ENCODE assay signal across 19 mouse cellular contexts in the genomic region with DNA sequence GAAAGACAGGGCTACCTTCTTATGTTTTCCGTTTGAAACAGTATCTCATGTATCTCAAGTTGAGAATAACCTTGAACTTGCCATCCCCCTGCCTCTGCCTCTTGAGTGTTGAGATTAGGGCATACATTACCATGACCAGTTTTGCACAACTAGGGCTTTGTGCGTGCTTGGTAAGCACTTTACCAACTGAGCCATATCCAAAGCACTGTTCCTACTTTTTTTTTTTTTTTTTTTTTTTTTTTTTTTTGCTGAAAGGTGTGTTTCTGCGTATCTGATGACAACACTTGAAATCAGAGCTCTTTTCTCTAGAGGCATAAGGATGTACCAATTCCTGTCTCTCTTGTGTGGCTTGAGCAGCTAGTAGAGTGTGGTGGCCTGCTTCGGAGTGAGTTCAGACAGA.
A peak's percentile ranks its signal among the peaks of the same experiment; 100 is the strongest.
DNase-seq lines count a peak whose midpoint lies in the region; ATAC-seq and TF ChIP-seq lines count a peak whose summit lies in the region.
"Had no signal": no experiment of that assay in that cellular context is flagged by ENCODE, and none has a peak within 500 bp of the region (broad histone marks: within the 10 kb centered on the region; RNA-seq: fewer than 3 reads in every experiment).

No protein-coding gene starts in this region.

- in situ Hi-C loops in ES-E14 (cut with MboI; ENCODE audit: low sequenced_read_pairs in 2 of 2, unreplicated experiment in 2 of 2) = no loop called here

- 80% methylated on average over 4 of the region's 4 CpGs for WGBS in heart, embryonic 10.5 days
- WGBS in heart, embryonic 13.5 days = 79% methylated on average over 4 of the region's 4 CpGs
- 92% methylated on average over 4 of the region's 4 CpGs for WGBS in midbrain, embryonic 13.5 days

- intact Hi-C loops in heart, postnatal 10 days (cut with DNase I) = loop anchor here (5.0 kb wide), 1 partner anchor 61 kb away; no protein-coding TSS in a partner anchor
- intact Hi-C loops in heart, postnatal 36 days (cut with DNase I) = no loop called here

- H3K9me3 ChIP-seq in heart, embryonic 10.5 days = no peaks in the 10 kb centered on the region
- no peaks in the 10 kb centered on the region for H3K9me3 ChIP-seq in heart, embryonic 13.5 days
- no peaks in the 10 kb centered on the region for H3K9me3 ChIP-seq in ES-E14 (ENCODE audit: control insufficient read depth, insufficient read depth, low read depth, low read length)
- H3K9me3 ChIP-seq in midbrain, embryonic 13.5 days = no peaks in the 10 kb centered on the region
- H3K9me3 ChIP-seq: forebrain, embryonic 10.5 days; forebrain, embryonic 13.5 days; G1E; heart, embryonic 15.5 days; hindbrain, embryonic 12.5 days; hindbrain, embryonic 15.5 days had no signal

- no peak overlapping the region for H3K9ac ChIP-seq in heart, embryonic 13.5 days
- H3K9ac ChIP-seq in ES-E14 (ENCODE audit: insufficient read depth, low read depth, low read length, poor library complexity, severe bottlenecking) = no peak overlapping the region
- no peak overlapping the region for H3K9ac ChIP-seq in midbrain, embryonic 13.5 days (replicated peaks)
- H3K9ac ChIP-seq: forebrain, embryonic 13.5 days; heart, embryonic 15.5 days; hindbrain, embryonic 12.5 days; hindbrain, embryonic 15.5 days had no signal

- ATAC-seq in heart, embryonic 13.5 days (ENCODE audit: extremely low read depth, insufficient number of reproducible peaks, low FRiP score, low TSS enrichment) = no peak
- no peak for ATAC-seq in midbrain, embryonic 13.5 days
- ATAC-seq: CD4-positive, CD25-positive, alpha-beta regulatory T cell, adult 4 months; intestine, postnatal 0 days had no signal

- peaks cover 24% of the 10 kb centered on the region for H3K36me3 ChIP-seq in heart, embryonic 10.5 days
- H3K36me3 ChIP-seq in heart, embryonic 13.5 days = peaks cover 39% of the 10 kb centered on the region
- peaks cover 3% of the 10 kb centered on the region; the same call in 1 of the 2 replicates for H3K36me3 ChIP-seq in ES-E14 (ENCODE audit: control insufficient read depth, insufficient read depth, low read length, poor library complexity, severe bottlenecking)
- H3K36me3 ChIP-seq in midbrain, embryonic 13.5 days = peaks cover 20% of the 10 kb centered on the region
- H3K36me3 ChIP-seq: heart, embryonic 15.5 days had no signal

- DNase-seq in heart, embryonic 10.5 days (ENCODE audit: low spot score) = no peak
- no peak for DNase-seq in heart, postnatal 10 days
- no peak for DNase-seq in heart, postnatal 36 days
- DNase-seq in ES-E14 (ENCODE audit: low read depth, low spot score) = no peak
- DNase-seq: adrenal gland, adult 2 months; adrenal gland, postnatal 14 days; heart, adult 2 months; heart, postnatal 14 days; kidney, adult 2 months had no signal

- H3K4me1 ChIP-seq in heart, embryonic 10.5 days = peaks cover 17% of the 10 kb centered on the region
- H3K4me1 ChIP-seq in heart, embryonic 13.5 days = peaks cover 28% of the 10 kb centered on the region
- H3K4me1 ChIP-seq in ES-E14 (ENCODE audit: control insufficient read depth in 2 of 2, insufficient read depth in 2 of 2, low read length in 2 of 2, poor library complexity in 1 of 2) = peaks cover 21 to 41% of the 10 kb centered on the region in 2 experiments
- H3K4me1 ChIP-seq in midbrain, embryonic 13.5 days (replicated peaks) = peaks cover 12% of the 10 kb centered on the region
- H3K4me1 ChIP-seq: hindbrain, embryonic 15.5 days had no signal

- no peak overlapping the region for H3K4me2 ChIP-seq in heart, embryonic 13.5 days
- no peak overlapping the region for H3K4me2 ChIP-seq in midbrain, embryonic 13.5 days (replicated peaks)
- H3K4me2 ChIP-seq: forebrain, embryonic 13.5 days; heart, embryonic 15.5 days; hindbrain, embryonic 12.5 days; hindbrain, embryonic 15.5 days had no signal

- 0 out of 2 replicates have a peak overlapping the region, but pooled peaks have one; percentile 79 for H3K27ac ChIP-seq in heart, embryonic 10.5 days
- H3K27ac ChIP-seq in heart, embryonic 13.5 days (replicated peaks) = peak overlapping the region; percentile 74
- no peak overlapping the region for H3K27ac ChIP-seq in ES-E14 (ENCODE audit: insufficient read depth, low read depth, low read length, poor library complexity, severe bottlenecking)
- no peak overlapping the region for H3K27ac ChIP-seq in midbrain, embryonic 13.5 days
- H3K27ac ChIP-seq: forebrain, embryonic 13.5 days; heart, adult 2 months; hindbrain, embryonic 12.5 days; hindbrain, embryonic 15.5 days had no signal

- H3K27me3 ChIP-seq in heart, embryonic 10.5 days (ENCODE audit: insufficient read depth, poor library complexity, severe bottlenecking) = no peaks in the 10 kb centered on the region
- no peaks in the 10 kb centered on the region for H3K27me3 ChIP-seq in heart, embryonic 13.5 days (replicated peaks)
- no peaks in the 10 kb centered on the region for H3K27me3 ChIP-seq in midbrain, embryonic 13.5 days
- H3K27me3 ChIP-seq: forebrain, embryonic 13.5 days; heart, embryonic 15.5 days; hindbrain, embryonic 12.5 days; hindbrain, embryonic 15.5 days had no signal

- H3K4me3 ChIP-seq in heart, embryonic 10.5 days = no peak overlapping the region
- H3K4me3 ChIP-seq in heart, embryonic 13.5 days = no peak overlapping the region
- H3K4me3 ChIP-seq in ES-E14 (ENCODE audit: insufficient read depth in 1 of 2, low read depth in 1 of 2, low read length in 2 of 2, poor library complexity in 1 of 2, severe bottlenecking in 1 of 2) = no peak overlapping the region
- no peak overlapping the region for H3K4me3 ChIP-seq in midbrain, embryonic 13.5 days (replicated peaks)
- H3K4me3 ChIP-seq: forebrain, embryonic 10.5 days; forebrain, embryonic 13.5 days; heart, adult 2 months; heart, embryonic 15.5 days; hindbrain, embryonic 12.5 days; hindbrain, embryonic 15.5 days had no signal

TF ChIP-seq in ES-E14, 5 proteins besides CTCF, POLR2A, EP300 and RAD21:
- no peak for TF ChIP-seq MAFK (IDR thresholded peaks at IDR 0.05; ENCODE audit: insufficient read depth, low read depth, low read length)
- TF ChIP-seq CHD2 (IDR thresholded peaks at IDR 0.05; ENCODE audit: low read depth, low read length) = no peak
- TF ChIP-seq ZC3H11A (IDR thresholded peaks at IDR 0.05; ENCODE audit: borderline replicate concordance, low read depth, low read length) = no peak
- no peak for TF ChIP-seq HCFC1 (IDR thresholded peaks at IDR 0.05; ENCODE audit: borderline replicate concordance, insufficient read depth, low read length)
- peak; percentile 72 for TF ChIP-seq ZNF384 (IDR thresholded peaks at IDR 0.05; ENCODE audit: low read depth, low read length)

Comparison
In these comparisons a context has a peak if more than half of its experiments do, and no peak if none do; other contexts are left out.
1. H3K27ac ChIP-seq: peak in heart, embryonic 10.5 days (single experiment) and heart, embryonic 13.5 days (single experiment); none in ES-E14 (single experiment) and midbrain, embryonic 13.5 days (single experiment).